Mouse (Mus musculus): ENCODE measurements around the gene Dnajc7.

DNA sequence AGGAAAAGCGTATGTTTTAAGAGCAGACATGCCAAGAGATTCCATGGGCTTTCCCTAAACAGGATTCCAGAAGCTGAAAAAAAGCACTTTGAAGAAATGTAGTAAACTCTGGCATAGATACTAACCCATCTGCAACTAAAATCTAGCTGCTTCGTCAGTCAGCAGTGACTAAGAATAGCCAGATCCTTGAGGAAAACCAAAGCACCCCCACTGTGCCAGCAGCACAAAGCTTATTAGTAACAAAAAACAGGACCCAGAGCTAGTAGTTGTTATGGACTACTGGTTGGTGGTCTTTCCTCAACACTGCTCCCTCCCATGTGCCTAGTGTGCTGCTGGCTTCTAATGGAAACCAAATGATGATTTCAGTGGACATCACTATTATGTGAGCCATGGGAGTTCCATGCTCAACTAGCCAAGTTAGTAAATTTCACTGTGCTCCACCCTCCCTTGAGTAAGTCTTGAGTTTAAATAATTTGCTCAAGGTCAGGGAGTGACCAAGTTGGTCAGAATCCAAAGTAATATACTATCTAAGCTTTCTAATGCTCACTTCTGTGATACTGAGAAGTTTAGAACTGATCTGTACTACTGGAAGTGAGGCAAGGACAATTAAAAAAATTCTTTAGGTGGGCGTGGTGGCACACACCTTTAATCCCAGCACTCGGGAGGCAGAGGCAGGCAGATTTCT, 15.5 kb downstream of the Dnajc7 start:
- TF ChIP-seq CTCF (IDR thresholded peaks at IDR 0.05; ENCODE audit: control insufficient read depth, insufficient read depth, insufficient read length) (no peak), MAX (IDR thresholded peaks at IDR 0.05) (no peak), USF1 (IDR thresholded peaks at IDR 0.05; ENCODE audit: low read depth) (no peak), FOSL1 (IDR thresholded peaks at IDR 0.05; ENCODE audit: insufficient read depth, low read length, poor library complexity, severe bottlenecking) (no peak), CEBPB (IDR thresholded peaks at IDR 0.05; ENCODE audit: low read depth) (no peak), MYOG (IDR thresholded peaks at IDR 0.05; ENCODE audit: control insufficient read depth, extremely low read depth, insufficient read length) (no peak), MYOD1 (IDR thresholded peaks at IDR 0.05; ENCODE audit: control insufficient read depth, insufficient read length, low read depth) (no peak)

All from C2C12 (cell line).